Mouse (Mus musculus): ENCODE measurements around the gene Ndufaf8. TPM values are rescaled to one million over a fixed set of nuclear protein-coding genes. Genes with fewer than 3 reads are reported as not detected.

Ndufaf8 gene
- total and polyA plus RNA-seq, 2 experiments from 2014 or later: 57.0 to 64.8 TPM

DNA sequence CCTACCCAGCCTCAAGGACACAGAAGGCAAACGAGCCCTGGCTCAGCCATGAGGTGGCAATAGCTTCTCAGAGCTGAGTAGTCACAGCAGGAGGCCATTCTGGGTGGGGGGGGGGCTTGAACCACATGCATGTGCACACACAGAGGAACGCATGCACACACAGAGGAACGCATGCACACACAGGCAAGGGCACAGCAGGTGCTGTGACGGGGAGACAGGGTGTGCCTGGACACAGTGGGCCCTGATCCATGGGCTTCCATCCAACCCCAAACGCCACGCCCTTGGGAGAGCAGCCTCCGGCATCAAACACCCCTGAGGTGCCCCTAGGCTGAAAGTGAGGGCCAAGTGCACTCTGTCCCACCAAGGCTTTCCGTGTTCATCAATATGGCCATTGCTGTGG lies 37.5 kb downstream of the Ndufaf8 start:
- no peak overlapping the region for H3K4me2 ChIP-seq (ENCODE audit: low read depth, low read length, poor library complexity, severe bottlenecking)
- WGBS: 88% methylated on average over 8 of the region's 8 CpGs
- ATAC-seq (ENCODE audit: low FRiP score): no peak
- no peaks in the 10 kb centered on the region for H3K9me3 ChIP-seq (ENCODE audit: low read length)
- no peak for TF ChIP-seq CTCF (IDR thresholded peaks at IDR 0.05)
- H3K27ac ChIP-seq (ENCODE audit: low read depth, low read length): no peak overlapping the region
- H3K9ac ChIP-seq (replicated peaks; ENCODE audit: low read length, poor library complexity, severe bottlenecking): no peak overlapping the region
- no peaks in the 10 kb centered on the region for H3K27me3 ChIP-seq (ENCODE audit: insufficient read depth, low read length)
- H3K4me3 ChIP-seq (ENCODE audit: low read depth, low read length): no peak overlapping the region
- DNase-seq (ENCODE audit: low spot score): no peak
- H3K4me1 ChIP-seq (ENCODE audit: insufficient read depth, low read length): no peaks in the 10 kb centered on the region
- peaks cover 17% of the 10 kb centered on the region for H3K36me3 ChIP-seq (ENCODE audit: insufficient read depth, low read length)

DNA sequence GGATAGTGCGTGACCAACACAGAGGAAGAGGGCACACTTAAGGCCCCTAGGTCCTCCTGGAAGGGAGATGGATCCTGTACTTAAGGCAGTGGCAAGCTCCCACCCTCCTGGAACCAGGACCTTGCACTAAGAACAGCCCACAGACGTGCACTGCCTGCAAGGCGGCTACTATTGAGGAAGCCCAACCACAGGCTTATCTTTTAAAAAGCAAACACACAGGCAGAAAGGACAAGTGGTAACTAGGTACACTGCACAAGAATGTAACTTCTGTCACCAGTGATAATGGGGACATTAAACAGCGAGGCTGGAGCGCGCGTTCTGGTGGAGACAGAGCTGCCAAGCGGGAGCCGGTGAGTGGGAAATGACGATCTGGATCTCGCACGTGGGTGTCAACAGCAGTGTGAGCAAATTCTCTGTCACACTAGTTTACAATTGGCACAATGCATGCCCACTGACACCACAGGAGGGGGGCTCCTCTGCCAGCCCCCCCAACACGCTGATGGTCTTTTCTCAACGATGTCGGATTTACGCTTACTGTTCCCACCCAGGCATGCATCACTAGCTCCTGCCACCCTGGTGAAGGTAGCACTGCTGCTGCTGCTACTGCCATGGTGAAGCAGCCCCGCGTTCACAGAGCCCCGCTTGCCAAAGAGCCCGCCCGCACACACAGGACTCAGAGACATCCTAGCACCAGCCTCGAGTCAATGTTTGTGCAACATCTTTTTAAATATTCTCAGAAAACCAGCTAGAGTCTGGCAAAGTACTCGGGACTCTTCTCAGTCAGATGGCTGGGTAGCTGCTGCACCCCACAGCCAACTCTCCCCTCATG lies 38.3 kb downstream of the Ndufaf8 start:
- no peak for DNase-seq (ENCODE audit: low spot score)
- 60% methylated on average over 23 of the region's 23 CpGs for WGBS
- ATAC-seq (ENCODE audit: low FRiP score): no peak

DNA sequence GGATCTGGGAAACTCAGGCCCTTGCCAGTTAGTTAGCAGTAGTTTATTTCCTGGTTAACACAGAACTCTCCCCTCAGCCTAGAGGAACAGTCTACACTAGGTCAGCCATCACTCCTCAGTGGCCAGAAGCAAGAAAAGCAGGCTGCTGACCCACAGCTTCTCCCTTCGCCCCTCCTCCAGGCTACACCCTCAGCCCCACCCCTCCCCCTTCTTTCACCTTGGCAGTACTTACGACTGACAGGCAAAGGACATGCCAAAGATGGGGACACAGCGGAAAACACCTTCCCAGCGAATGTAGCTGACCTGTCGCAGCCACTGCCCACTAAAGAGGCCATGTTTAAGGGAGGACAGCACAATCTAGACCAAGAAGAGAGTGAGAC lies 38.9 kb downstream of the Ndufaf8 start:
- WGBS: 69% methylated on average over 5 of the region's 5 CpGs
- H3K9ac ChIP-seq (replicated peaks; ENCODE audit: low read length, poor library complexity, severe bottlenecking): no peak overlapping the region
- DNase-seq (ENCODE audit: low spot score) (no peak), ATAC-seq (ENCODE audit: low FRiP score) (no peak)
- no peak overlapping the region for H3K27ac ChIP-seq (ENCODE audit: low read depth, low read length)
- H3K9me3 ChIP-seq (ENCODE audit: low read length): no peaks in the 10 kb centered on the region
- no peaks in the 10 kb centered on the region for H3K27me3 ChIP-seq (ENCODE audit: insufficient read depth, low read length)
- TF ChIP-seq CTCF (IDR thresholded peaks at IDR 0.05): no peak
- no peak overlapping the region for H3K4me3 ChIP-seq (ENCODE audit: low read depth, low read length)
- peaks cover 15% of the 10 kb centered on the region for H3K36me3 ChIP-seq (ENCODE audit: insufficient read depth, low read length)
- H3K4me2 ChIP-seq (ENCODE audit: low read depth, low read length, poor library complexity, severe bottlenecking): no peak overlapping the region
- H3K4me1 ChIP-seq (ENCODE audit: insufficient read depth, low read length): no peaks in the 10 kb centered on the region

More for the DNA sequence above, 38.3 kb downstream of the Ndufaf8 start:
- Histone ChIP-seq H3K36me3 (ENCODE audit: insufficient read depth, low read length) (peaks cover 15% of the 10 kb centered on the region), H3K27ac (ENCODE audit: low read depth, low read length) (no peak overlapping the region), H3K9ac (replicated peaks; ENCODE audit: low read length, poor library complexity, severe bottlenecking) (no peak overlapping the region), H3K4me3 (ENCODE audit: low read depth, low read length) (no peak overlapping the region), H3K27me3 (ENCODE audit: insufficient read depth, low read length) (no peaks in the 10 kb centered on the region), H3K4me1 (ENCODE audit: insufficient read depth, low read length) (no peaks in the 10 kb centered on the region), H3K9me3 (ENCODE audit: low read length) (no peaks in the 10 kb centered on the region), H3K4me2 (ENCODE audit: low read depth, low read length, poor library complexity, severe bottlenecking) (no peak overlapping the region)
- no peak for TF ChIP-seq CTCF (IDR thresholded peaks at IDR 0.05)

DNA sequence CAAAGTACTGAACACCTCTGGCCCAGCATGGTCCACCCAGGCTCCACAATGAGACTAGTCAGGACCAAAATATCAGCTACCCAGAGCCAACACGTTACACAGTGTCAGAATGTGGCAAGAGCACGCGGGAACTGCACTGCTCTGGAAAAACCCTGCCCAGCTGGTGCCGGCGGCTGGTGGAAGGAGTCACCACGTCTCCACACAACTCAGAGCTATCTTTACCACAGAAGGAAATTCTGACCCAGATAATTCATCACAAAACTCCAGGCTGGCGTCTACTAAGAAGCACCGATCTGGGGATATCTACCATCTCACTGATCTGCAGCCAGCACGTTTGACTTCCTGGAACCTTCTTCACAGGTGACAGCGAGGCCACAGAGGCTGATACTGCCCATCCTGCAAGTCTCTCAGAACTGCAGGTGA lies 40.6 kb downstream of the Ndufaf8 start:
- WGBS: 91% methylated on average over 10 of the region's 10 CpGs
- TF ChIP-seq CTCF (IDR thresholded peaks at IDR 0.05): no peak
- no peaks in the 10 kb centered on the region for H3K4me1 ChIP-seq (ENCODE audit: insufficient read depth, low read length)

DNA sequence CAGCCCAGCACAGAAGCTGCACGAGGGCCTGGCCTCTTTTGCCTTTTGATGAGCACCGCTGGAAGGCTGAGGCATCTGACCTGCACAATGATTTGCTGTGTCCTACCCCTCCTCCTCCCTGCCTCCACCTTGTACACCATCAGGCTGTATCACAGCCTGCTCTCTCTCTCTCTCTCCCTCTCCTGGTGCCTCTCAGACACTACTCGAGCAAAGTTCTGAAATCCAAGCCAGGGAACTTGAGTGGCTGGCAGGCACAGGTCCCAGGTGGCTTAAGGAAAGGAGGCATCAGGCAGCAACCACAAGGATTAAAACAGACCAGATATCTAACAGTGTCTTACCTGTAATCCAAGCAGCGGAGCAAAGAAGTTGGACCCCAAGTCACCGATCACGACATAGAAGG lies 41.5 kb downstream of the Ndufaf8 start:
- Histone ChIP-seq H3K4me2 (ENCODE audit: low read depth, low read length, poor library complexity, severe bottlenecking) (no peak overlapping the region), H3K4me3 (ENCODE audit: low read depth, low read length) (no peak overlapping the region), H3K27ac (ENCODE audit: low read depth, low read length) (no peak overlapping the region), H3K9me3 (ENCODE audit: low read length) (no peaks in the 10 kb centered on the region), H3K36me3 (ENCODE audit: insufficient read depth, low read length) (0 out of 2 replicates have a peak, but pooled peaks cover 5% of the 10 kb centered on the region), H3K27me3 (ENCODE audit: insufficient read depth, low read length) (no peaks in the 10 kb centered on the region), H3K4me1 (ENCODE audit: insufficient read depth, low read length) (no peaks in the 10 kb centered on the region), H3K9ac (replicated peaks; ENCODE audit: low read length, poor library complexity, severe bottlenecking) (no peak overlapping the region)
- no peak for ATAC-seq (ENCODE audit: low FRiP score)
- no peak for TF ChIP-seq CTCF (IDR thresholded peaks at IDR 0.05)
- WGBS: 66% methylated on average over 6 of the region's 6 CpGs
- no peak for DNase-seq (ENCODE audit: low spot score)

More for the DNA sequence above, 40.6 kb downstream of the Ndufaf8 start:
- H3K4me3 ChIP-seq (ENCODE audit: low read depth, low read length): no peak overlapping the region
- no peak for DNase-seq (ENCODE audit: low spot score)
- no peak for ATAC-seq (ENCODE audit: low FRiP score)
- no peaks in the 10 kb centered on the region for H3K9me3 ChIP-seq (ENCODE audit: low read length)
- no peak overlapping the region for H3K9ac ChIP-seq (replicated peaks; ENCODE audit: low read length, poor library complexity, severe bottlenecking)
- H3K36me3 ChIP-seq (ENCODE audit: insufficient read depth, low read length): peaks cover 10% of the 10 kb centered on the region
- no peak overlapping the region for H3K27ac ChIP-seq (ENCODE audit: low read depth, low read length)
- H3K4me2 ChIP-seq (ENCODE audit: low read depth, low read length, poor library complexity, severe bottlenecking): no peak overlapping the region
- no peaks in the 10 kb centered on the region for H3K27me3 ChIP-seq (ENCODE audit: insufficient read depth, low read length)

DNA sequence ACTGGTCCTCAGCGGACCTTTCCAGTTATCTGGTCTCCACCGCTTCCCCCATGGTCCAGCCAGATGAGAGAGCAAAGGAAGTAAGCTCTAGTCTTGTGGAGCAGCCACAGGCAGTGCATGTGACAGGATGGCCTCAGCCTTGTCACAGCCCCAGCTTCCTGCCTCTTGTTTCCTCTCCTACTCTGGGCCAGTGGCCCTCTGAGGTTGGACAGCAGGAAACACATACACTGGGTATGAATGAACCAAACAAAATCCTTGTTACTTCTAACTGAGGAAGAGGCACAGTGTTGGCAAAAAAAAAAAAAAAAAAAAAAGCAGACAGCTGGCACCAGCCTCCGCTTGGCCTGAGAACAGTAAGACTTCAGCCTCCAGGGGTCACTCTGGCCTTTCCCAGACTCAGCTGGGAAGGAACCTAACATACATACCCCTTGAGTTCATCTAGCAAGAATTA lies 43.9 kb downstream of the Ndufaf8 start:
- H3K4me2 ChIP-seq (ENCODE audit: low read depth, low read length, poor library complexity, severe bottlenecking): no peak overlapping the region
- ATAC-seq (ENCODE audit: low FRiP score) (0 out of 2 replicates have a peak, but pooled peaks have one; percentile 60), DNase-seq (ENCODE audit: low spot score) (peak; percentile 54)
- peak; percentile 53 for TF ChIP-seq CTCF (IDR thresholded peaks at IDR 0.05)
- no peak overlapping the region; the same call in 1 of the 2 replicates for H3K27ac ChIP-seq (ENCODE audit: low read depth, low read length)
- no peaks in the 10 kb centered on the region for H3K27me3 ChIP-seq (ENCODE audit: insufficient read depth, low read length)
- 0 out of 2 replicates have a peak, but pooled peaks cover 5% of the 10 kb centered on the region for H3K36me3 ChIP-seq (ENCODE audit: insufficient read depth, low read length)
- H3K9me3 ChIP-seq (ENCODE audit: low read length): no peaks in the 10 kb centered on the region
- H3K9ac ChIP-seq (replicated peaks; ENCODE audit: low read length, poor library complexity, severe bottlenecking): no peak overlapping the region
- no peak overlapping the region for H3K4me3 ChIP-seq (ENCODE audit: low read depth, low read length)
- no peaks in the 10 kb centered on the region for H3K4me1 ChIP-seq (ENCODE audit: insufficient read depth, low read length)
- 70% methylated on average over 3 of the region's 3 CpGs for WGBS

Measured in midbrain, postnatal 0 days (tissue).